Mouse (Mus musculus) myocyte (in vitro differentiated cells): ENCODE results near the gene Mier3. TPM values are rescaled to one million over a fixed set of nuclear protein-coding genes. Genes with fewer than 3 reads are reported as not detected.

ENCODE experiments used
- H3K27me3 ChIP-seq: one replicate; pipeline ENCODE4 v1.6.1; 2011; ENCODE audit not compliant: control insufficient read depth, insufficient read depth, insufficient read length
- H3K36me3 ChIP-seq: one replicate; pipeline ENCODE4 v1.6.1; 2011; ENCODE audit not compliant: control insufficient read depth, insufficient read depth
- H3K4me2 ChIP-seq: one replicate; pipeline ENCODE4 v1.6.1; 2011; ENCODE audit warnings: low read depth, control low read depth
- H3K4me3 ChIP-seq: one replicate; pipeline ENCODE4 v1.5.1; 2011; ENCODE audit warnings: mild to moderate bottlenecking, control low read depth, moderate library complexity
- H3K79me2 ChIP-seq: one replicate; pipeline ENCODE4 v1.6.1; 2011; ENCODE audit not compliant: control insufficient read depth, insufficient read depth
- H3ac ChIP-seq: one replicate; pipeline ENCODE4 v1.6.1; 2011; ENCODE audit not compliant: control insufficient read depth, insufficient read length
- CEBPB ChIP-seq: IDR thresholded peaks from 2 replicates; pipeline ENCODE4 v1.6.1; 2011; ENCODE audit warnings: mild to moderate bottlenecking, moderate library complexity; ENCODE audit not compliant: poor library complexity, insufficient read depth, severe bottlenecking
- E2F4 ChIP-seq: IDR thresholded peaks from one replicate; pipeline ENCODE4 v1.6.1; 2011; ENCODE audit warnings: mild to moderate bottlenecking, control low read depth, moderate library complexity; ENCODE audit not compliant: insufficient read depth
- MAX ChIP-seq: IDR thresholded peaks from one replicate; pipeline ENCODE4 v1.6.1; 2011; ENCODE audit warnings: low read depth, mild to moderate bottlenecking, control low read depth
- MYOD1 ChIP-seq, 3 experiments: IDR thresholded peaks; one replicate each; pipeline ENCODE4 v1.6.1; 2011; ENCODE audit warnings: control low read depth in 2 of 3, low read depth in 2 of 3, mild to moderate bottlenecking in 2 of 3, moderate library complexity in 1 of 3; ENCODE audit not compliant: insufficient read length in 2 of 3, control insufficient read depth in 1 of 3
- MYOG ChIP-seq, 3 experiments: IDR thresholded peaks; one replicate each; pipeline ENCODE4 v1.6.1; 2011; ENCODE audit warnings: control low read depth in 2 of 3, low read depth in 2 of 3, mild to moderate bottlenecking in 2 of 3; ENCODE audit not compliant: insufficient read length in 2 of 3, control insufficient read depth in 1 of 3, insufficient read depth in 1 of 3
- POLR2A ChIP-seq: IDR thresholded peaks from one replicate; pipeline ENCODE4 v1.6.1; 2011; ENCODE audit warnings: low read depth, mild to moderate bottlenecking, control low read depth, moderate library complexity; ENCODE audit not compliant: insufficient read length
- POLR2AphosphoS2 ChIP-seq: IDR thresholded peaks from one replicate; pipeline ENCODE4 v1.6.1; 2011; ENCODE audit warnings: low read depth, control low read depth; ENCODE audit not compliant: insufficient read length
- REST ChIP-seq: IDR thresholded peaks from one replicate; pipeline ENCODE4 v1.6.1; 2011; ENCODE audit warnings: mild to moderate bottlenecking, control low read depth, moderate library complexity; ENCODE audit not compliant: insufficient read depth, insufficient read length
- SRF ChIP-seq: IDR thresholded peaks from one replicate; pipeline ENCODE4 v1.6.1; 2011; ENCODE audit warnings: low read depth; ENCODE audit not compliant: control insufficient read depth, insufficient read length
- TCF12 ChIP-seq: IDR thresholded peaks from one replicate; pipeline ENCODE4 v1.6.1; 2011; ENCODE audit warnings: mild to moderate bottlenecking, control low read depth; ENCODE audit not compliant: poor library complexity, insufficient read depth, severe bottlenecking
- TCF3 ChIP-seq: IDR thresholded peaks from one replicate; pipeline ENCODE4 v1.6.1; 2011; ENCODE audit warnings: low read depth, control low read depth; ENCODE audit not compliant: insufficient read length
- USF1 ChIP-seq: IDR thresholded peaks from one replicate; pipeline ENCODE4 v1.6.1; 2011; ENCODE audit warnings: low read depth, mild to moderate bottlenecking, control low read depth, moderate library complexity
- polyA plus RNA-seq: library from polyadenylated mRNA; unstranded; fragments of >200 nt; fragmentation: generic; extraction: Trizol; gene quantifications from one replicate; pipeline ENCODE4 v1.2.1, GENCODE M21; 2012; ENCODE audit warnings: missing spikeins

The Mier3 gene
- polyA plus RNA-seq, 1 experiment, result 3.3 TPM

DNA sequence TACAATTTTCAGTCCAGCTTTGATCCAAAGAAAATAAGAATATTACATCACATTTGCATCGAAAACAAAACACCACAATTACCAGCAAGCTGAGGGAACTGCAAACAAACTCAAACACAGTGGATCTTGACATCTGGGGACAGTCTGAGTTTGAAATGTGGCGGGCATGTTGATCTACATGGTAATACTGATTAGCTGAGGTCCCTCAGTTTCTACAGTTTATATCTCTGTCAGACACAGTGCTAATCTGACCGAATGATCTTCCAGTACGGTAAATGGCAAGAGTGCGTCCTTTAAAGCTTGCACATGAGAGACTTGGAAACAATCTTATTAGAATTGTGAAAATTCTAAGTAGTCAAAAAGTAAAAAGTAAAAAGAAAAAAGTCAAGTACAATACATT lies 66.1 kb downstream of the Mier3 start:
- TF ChIP-seq SRF (no peak), USF1 (no peak), MYOG (IDR thresholded peaks at IDR 0.05; ENCODE audit: control insufficient read depth in 1 of 3, insufficient read depth in 1 of 3, insufficient read length in 2 of 3, low read depth in 2 of 3) (no peak), MYOD1 (IDR thresholded peaks at IDR 0.05; ENCODE audit: control insufficient read depth in 1 of 3, insufficient read length in 2 of 3, low read depth in 2 of 3) (no peak), MAX (no peak), POLR2A (no peak), REST (no peak), CEBPB (no peak), TCF12 (no peak), TCF3 (no peak)
- Histone ChIP-seq H3K4me2 (no peak overlapping the region), H3K27me3 (no peaks in the 10 kb centered on the region), H3ac (no peak overlapping the region), H3K36me3 (no peaks in the 10 kb centered on the region), H3K4me3 (no peak overlapping the region), H3K79me2 (no peaks in the 10 kb centered on the region)

GRCm38 (mm10) chr13:111748301-111749062 lies 67.7 kb downstream of the Mier3 start:
- H3K36me3 ChIP-seq, result no peaks in the 10 kb centered on the region
- H3ac ChIP-seq, result no peak overlapping the region
- TF ChIP-seq TCF12 (no peak), TCF3 (no peak), USF1 (no peak), REST (no peak), MYOD1 (IDR thresholded peaks at IDR 0.05; ENCODE audit: control insufficient read depth in 1 of 3, insufficient read length in 2 of 3, low read depth in 2 of 3) (no peak), POLR2A (no peak), CEBPB (no peak), POLR2AphosphoS2 (no peak), MYOG (IDR thresholded peaks at IDR 0.05; ENCODE audit: control insufficient read depth in 1 of 3, insufficient read depth in 1 of 3, insufficient read length in 2 of 3, low read depth in 2 of 3) (no peak), E2F4 (no peak), SRF (no peak), MAX (no peak)
- H3K4me3 ChIP-seq, result no peak overlapping the region
- no peaks in the 10 kb centered on the region for H3K27me3 ChIP-seq
- no peaks in the 10 kb centered on the region for H3K79me2 ChIP-seq
- H3K4me2 ChIP-seq, result no peak overlapping the region

DNA sequence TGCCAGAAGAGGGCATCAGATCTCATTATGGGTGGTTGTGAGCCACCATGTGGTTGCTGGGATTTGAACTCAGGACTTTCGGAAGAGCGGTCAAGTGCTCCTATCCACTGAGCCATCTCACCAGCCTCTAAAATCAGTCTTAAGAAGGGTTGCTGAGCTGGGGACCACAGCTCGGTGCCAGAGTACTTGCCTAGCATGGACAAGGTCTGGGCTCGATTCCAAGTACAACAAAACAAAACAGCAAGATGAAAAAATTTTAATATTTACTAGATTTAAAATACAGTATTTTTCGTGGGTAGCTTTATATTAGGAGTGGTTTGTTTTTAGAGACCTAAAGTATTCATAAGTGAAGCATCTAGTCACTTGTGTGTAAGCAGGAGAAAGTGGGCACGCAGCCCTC lies 72.5 kb downstream of the Mier3 start:
- H3K4me2 ChIP-seq, result no peak overlapping the region
- no peaks in the 10 kb centered on the region for H3K27me3 ChIP-seq
- H3K79me2 ChIP-seq, result no peaks in the 10 kb centered on the region
- H3K4me3 ChIP-seq, result no peak overlapping the region
- H3ac ChIP-seq, result no peak overlapping the region
- H3K36me3 ChIP-seq, result peaks cover 22% of the 10 kb centered on the region
- TF ChIP-seq SRF, result no peak
- no peak for TF ChIP-seq MYOG (IDR thresholded peaks at IDR 0.05; ENCODE audit: control insufficient read depth in 1 of 3, insufficient read depth in 1 of 3, insufficient read length in 2 of 3, low read depth in 2 of 3)
- TF ChIP-seq POLR2A, result no peak
- TF ChIP-seq E2F4, result no peak
- no peak for TF ChIP-seq POLR2AphosphoS2
- TF ChIP-seq MAX, result no peak
- no peak for TF ChIP-seq TCF3
- no peak for TF ChIP-seq USF1
- TF ChIP-seq TCF12, result no peak
- TF ChIP-seq REST, result no peak
- TF ChIP-seq CEBPB, result no peak
- TF ChIP-seq MYOD1 (IDR thresholded peaks at IDR 0.05; ENCODE audit: control insufficient read depth in 1 of 3, insufficient read length in 2 of 3, low read depth in 2 of 3), result no peak

DNA sequence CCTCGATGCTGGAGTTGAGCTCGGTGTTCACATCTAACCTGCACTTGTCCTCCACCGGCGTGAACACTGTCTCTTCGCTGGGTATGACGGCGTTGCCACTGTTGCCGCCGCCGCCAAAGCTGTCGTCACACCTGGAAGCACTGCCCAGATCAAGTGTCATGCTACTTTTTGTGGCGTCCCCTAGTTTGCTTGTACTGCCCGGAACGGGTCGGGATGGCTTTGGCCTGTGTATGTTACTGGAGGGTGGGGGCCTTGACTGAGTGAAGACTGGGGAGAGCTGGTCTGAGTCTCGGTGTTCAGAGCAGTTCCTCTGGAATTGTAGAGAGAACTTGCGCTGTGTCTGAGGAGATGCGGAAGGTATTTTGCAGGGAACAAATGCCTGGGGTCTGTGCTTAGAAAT lies 74.6 kb downstream of the Mier3 start:
- Histone ChIP-seq H3K4me2 (no peak overlapping the region), H3ac (no peak overlapping the region), H3K79me2 (no peaks in the 10 kb centered on the region), H3K4me3 (no peak overlapping the region), H3K27me3 (no peaks in the 10 kb centered on the region), H3K36me3 (peaks cover 37% of the 10 kb centered on the region)
- TF ChIP-seq E2F4, result no peak

GRCm38 (mm10) chr13:111755937-111756336 lies 75.2 kb downstream of the Mier3 start:
- TF ChIP-seq USF1 (no peak), POLR2AphosphoS2 (no peak), TCF12 (no peak), TCF3 (no peak), MYOD1 (IDR thresholded peaks at IDR 0.05; ENCODE audit: control insufficient read depth in 1 of 3, insufficient read length in 2 of 3, low read depth in 2 of 3) (no peak), E2F4 (no peak), POLR2A (no peak), REST (no peak), CEBPB (no peak), MAX (no peak), SRF (no peak), MYOG (IDR thresholded peaks at IDR 0.05; ENCODE audit: control insufficient read depth in 1 of 3, insufficient read depth in 1 of 3, insufficient read length in 2 of 3, low read depth in 2 of 3) (no peak)
- Histone ChIP-seq H3K79me2 (no peaks in the 10 kb centered on the region), H3K36me3 (peaks cover 39% of the 10 kb centered on the region), H3K4me2 (no peak overlapping the region), H3ac (no peak overlapping the region), H3K4me3 (no peak overlapping the region), H3K27me3 (no peaks in the 10 kb centered on the region)
